Mouse (Mus musculus) lung, embryonic 15.5 days (tissue): ENCODE results near the gene Taf1a. TPM values are rescaled to one million over a fixed set of nuclear protein-coding genes. Genes with fewer than 3 reads are reported as not detected.
A peak's percentile ranks its signal among the peaks of the same experiment; 100 is the strongest.
"Not testable (repeated sequence)": the region's sequence is repeated elsewhere in the genome, so short reads cannot be mapped to it uniquely, and the experiment has no call there.

ENCODE experiments used
- ATAC-seq: fragments of 200-750 bp; cut with Nextera tagmentation; 2 replicates; pipeline ENCODE4 v1.8.0; 2017; ENCODE audit warnings: moderate number of reproducible peaks, borderline replicate concordance; ENCODE audit not compliant: low FRiP score, low TSS enrichment; ENCODE audit errors: extremely low read depth
- H3K27ac ChIP-seq: fragments of 300-500 bp; sonication (generic); 2 replicates; pipeline ENCODE4 v1.5.1; 2015; ENCODE audit warnings: moderate library complexity, mild to moderate bottlenecking, inconsistent platforms
- H3K27me3 ChIP-seq: fragments of 300-500 bp; sonication (generic); 2 replicates; pipeline ENCODE4 v1.6.1; 2015; ENCODE audit warnings: inconsistent platforms
- H3K36me3 ChIP-seq: fragments of 300-500 bp; sonication (generic); 2 replicates; pipeline ENCODE4 v1.6.1; 2015; ENCODE audit warnings: inconsistent platforms
- H3K4me1 ChIP-seq: fragments of 300-500 bp; sonication (generic); 2 replicates; pipeline ENCODE4 v1.6.1; 2015; ENCODE audit warnings: inconsistent platforms
- H3K4me2 ChIP-seq: fragments of 300-500 bp; sonication (generic); 2 replicates; pipeline ENCODE4 v1.6.1; 2015; ENCODE audit warnings: inconsistent platforms, mild to moderate bottlenecking, moderate library complexity
- H3K4me3 ChIP-seq: fragments of 300-500 bp; sonication (generic); 2 replicates; pipeline ENCODE4 v1.5.1; 2015; ENCODE audit warnings: mild to moderate bottlenecking, inconsistent platforms
- H3K9ac ChIP-seq: fragments of 300-500 bp; sonication (generic); 2 replicates; pipeline ENCODE4 v1.6.1; 2015; ENCODE audit warnings: inconsistent platforms
- H3K9me3 ChIP-seq: fragments of 300-500 bp; sonication (generic); 2 replicates; pipeline ENCODE4 v1.6.1; 2016; ENCODE audit warnings: inconsistent platforms
- WGBS: fragments of 180-500 bp; shearing (Covaris S2); methylation state at CpG from one replicate; pipeline ENCODE4 v1.1.7; 2015; 5-methylcytosine and 5-hydroxymethylcytosine counted together
- polyA plus RNA-seq: library from polyadenylated mRNA; unstranded; fragments of >200 nt; fragmentation: Nextera tagmentation; extraction: Ambion mirVana; gene quantifications from 2 replicates; pipeline ENCODE4 v1.2.1, GENCODE M21; 2015

Taf1a gene
- 20.4 and 21.0 TPM in 2 replicates for polyA plus RNA-seq

DNA sequence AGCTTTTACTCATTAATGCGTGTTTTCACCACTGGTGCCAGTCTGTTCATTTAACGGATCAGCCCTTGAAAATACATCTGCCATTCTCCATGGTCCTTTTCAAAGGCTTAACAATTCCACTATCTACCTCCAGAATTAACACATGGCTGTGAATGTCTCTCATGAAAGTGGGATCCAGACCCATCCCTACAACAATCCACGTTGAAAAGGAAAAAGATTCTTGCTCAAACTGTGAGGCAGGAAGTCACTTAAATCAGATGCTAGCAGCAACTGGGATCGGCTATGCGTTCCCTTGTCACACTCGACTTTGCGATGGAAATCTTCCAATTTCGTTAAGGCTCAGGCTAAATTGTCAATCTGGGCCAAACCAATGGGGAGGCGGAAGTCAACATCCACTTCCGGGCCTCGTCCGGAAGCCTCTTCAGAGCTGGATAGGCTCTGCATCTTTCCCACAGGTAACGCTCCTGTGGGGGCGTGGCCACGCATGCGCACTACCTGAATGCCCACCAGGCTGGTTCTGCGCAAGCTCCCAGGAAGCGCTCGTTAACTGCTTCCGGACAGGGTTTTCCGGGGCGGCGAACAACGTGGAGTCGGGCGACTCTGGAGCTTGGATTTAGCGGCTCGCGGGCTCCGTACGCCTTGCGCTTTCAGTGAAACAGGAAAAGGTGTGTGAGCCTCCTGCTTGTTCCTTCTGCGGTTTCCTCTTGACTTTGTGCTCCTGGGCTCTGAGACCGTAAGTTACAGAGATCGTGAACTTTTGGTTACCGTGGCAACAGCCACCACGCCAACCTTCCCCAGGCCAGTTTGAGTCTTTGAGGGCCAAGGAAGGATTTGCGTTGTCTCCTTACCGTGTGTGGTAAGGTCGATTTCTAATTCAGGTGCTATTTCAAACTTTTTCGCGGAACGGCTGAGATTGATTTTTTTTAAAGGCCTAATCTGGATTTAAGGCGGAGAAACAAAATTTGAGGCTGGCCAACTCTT lies at the start of gene Taf1a:
TSS of gene Taf1a (plus strand) at position 556 of the 981 bp plus-strand sequence.
- H3K36me3 ChIP-seq = peaks cover 13% of the 10 kb centered on the region
- 5% methylated on average over 44 of the region's 44 CpGs for WGBS
- H3K4me2 ChIP-seq = peak within 1 kb of the TSS; percentile 62
- peak; percentile 99 for ATAC-seq
- H3K27ac ChIP-seq = peak within 1 kb of the TSS; percentile 12; the same call in 1 of the 2 replicates
- 0 out of 2 replicates have a peak, but pooled peaks cover 13% of the 10 kb centered on the region for H3K27me3 ChIP-seq
- H3K9me3 ChIP-seq = no peaks in the 10 kb centered on the region
- peaks cover 5% of the 10 kb centered on the region for H3K4me1 ChIP-seq
- H3K4me3 ChIP-seq = peak within 1 kb of the TSS; percentile 54
- H3K9ac ChIP-seq = peak within 1 kb of the TSS; percentile 39

DNA sequence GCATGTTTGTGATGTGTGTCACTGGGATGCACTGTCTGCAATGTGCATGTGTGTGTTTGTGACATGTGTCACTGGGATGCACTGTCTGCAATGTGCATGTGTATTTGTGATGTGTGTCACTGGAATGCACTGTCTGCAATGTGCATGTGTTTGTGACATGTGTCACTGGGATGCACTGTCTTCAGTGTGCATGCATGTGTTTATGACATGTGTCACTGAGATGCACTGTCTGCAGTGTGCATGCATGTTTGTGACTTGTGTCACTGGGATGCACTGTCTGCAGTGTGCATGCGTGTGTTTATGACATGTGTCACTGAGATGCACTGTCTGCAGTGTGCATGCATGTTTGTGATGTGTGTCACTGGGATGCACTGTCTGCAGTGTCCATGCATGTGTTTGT lies 45.9 kb upstream of the Taf1a start:
- ATAC-seq, H3K4me2 ChIP-seq, H3K27ac ChIP-seq, H3K9me3 ChIP-seq, H3K27me3 ChIP-seq, H3K4me3 ChIP-seq, H3K9ac ChIP-seq, H3K4me1 ChIP-seq: not testable (repeated sequence)
- WGBS = 97% methylated on average over 1 of the region's 1 CpGs
- H3K36me3 ChIP-seq = peaks cover 22% of the 10 kb centered on the region

DNA sequence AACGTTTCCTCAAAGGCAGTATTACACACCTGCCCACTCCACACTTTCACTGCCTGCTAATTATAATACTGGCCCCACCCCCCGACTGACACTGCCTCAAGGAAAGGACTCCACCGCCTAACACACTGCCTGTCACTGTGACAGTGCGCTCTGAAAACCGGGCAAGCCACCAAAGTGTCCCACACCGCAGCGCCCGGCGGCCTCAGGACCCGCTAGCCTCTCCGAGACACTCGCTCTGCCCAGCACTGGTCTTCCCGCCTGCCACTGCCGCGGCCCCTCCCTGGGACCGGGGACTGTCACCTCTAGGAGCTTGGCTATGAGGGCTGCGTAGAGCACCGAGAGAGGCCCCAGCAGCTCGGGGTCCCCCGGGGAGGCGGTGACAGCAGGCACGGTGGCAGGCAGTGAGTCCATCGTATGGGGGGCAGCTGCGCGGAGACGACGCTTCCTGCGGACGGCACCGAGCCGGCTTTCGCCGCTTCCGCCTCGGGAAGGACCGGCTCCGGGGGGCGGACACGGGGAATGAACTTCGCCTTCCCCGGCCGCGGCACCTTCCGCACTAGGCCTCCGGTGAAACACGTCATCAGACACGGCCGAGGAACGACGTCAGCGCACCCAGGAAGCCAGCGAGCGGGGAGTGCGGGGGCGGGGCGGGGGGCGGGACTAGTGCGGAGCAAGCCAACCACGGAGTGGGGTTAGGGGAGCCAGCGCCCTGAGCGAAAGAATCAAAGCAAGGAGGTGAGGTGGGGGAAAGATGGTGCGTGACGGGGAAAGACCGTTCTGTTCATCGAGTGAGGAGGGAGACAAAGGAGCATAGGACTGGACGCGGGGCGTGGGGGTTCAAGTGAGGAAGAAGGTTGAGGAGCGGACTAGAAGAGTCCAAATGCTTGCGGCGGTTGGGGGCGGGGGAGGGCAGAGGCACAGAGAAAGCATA lies 43.6 kb upstream of the Taf1a start:
- H3K36me3 ChIP-seq = peaks cover 30% of the 10 kb centered on the region
- H3K9ac ChIP-seq = peak overlapping the region; percentile 94
- H3K4me3 ChIP-seq = peak overlapping the region; percentile 100
- WGBS = under 1% methylated on average over 69 of the region's 72 CpGs
- no peaks in the 10 kb centered on the region for H3K9me3 ChIP-seq
- ATAC-seq = peak; percentile 96
- H3K27ac ChIP-seq = peak overlapping the region; percentile 78
- H3K4me1 ChIP-seq = peaks cover 7% of the 10 kb centered on the region
- H3K27me3 ChIP-seq = no peaks in the 10 kb centered on the region
- H3K4me2 ChIP-seq = peak overlapping the region; percentile 91

DNA sequence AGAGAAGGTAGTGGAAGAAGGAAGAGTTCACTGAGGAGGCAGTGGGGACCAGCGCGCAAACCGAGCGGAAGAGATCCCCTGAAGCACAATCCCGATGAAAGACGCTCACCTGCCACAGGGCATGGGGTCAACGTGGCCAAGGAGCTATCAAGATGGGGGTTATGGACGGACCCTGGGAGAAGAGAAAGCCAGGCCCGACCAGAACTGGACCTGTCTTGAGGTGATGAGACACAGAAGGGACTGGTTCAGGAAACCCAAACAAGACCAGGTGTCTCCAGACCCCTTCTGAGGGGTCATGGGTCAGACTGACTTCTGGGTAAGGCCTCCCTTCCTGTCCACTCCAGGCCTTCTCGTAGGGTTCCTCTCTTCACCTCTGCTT lies 43.0 kb upstream of the Taf1a start:
- H3K27me3 ChIP-seq = no peaks in the 10 kb centered on the region
- peak overlapping the region; percentile 91 for H3K4me2 ChIP-seq
- peaks cover 36% of the 10 kb centered on the region for H3K36me3 ChIP-seq
- WGBS = 3% methylated on average over 10 of the region's 10 CpGs
- ATAC-seq = no peak; the same call in 1 of the 2 replicates
- H3K4me1 ChIP-seq = peaks cover 7% of the 10 kb centered on the region
- H3K27ac ChIP-seq = peak overlapping the region; percentile 78
- H3K9ac ChIP-seq = peak overlapping the region; percentile 94
- H3K9me3 ChIP-seq = no peaks in the 10 kb centered on the region
- H3K4me3 ChIP-seq = peak overlapping the region; percentile 100

DNA sequence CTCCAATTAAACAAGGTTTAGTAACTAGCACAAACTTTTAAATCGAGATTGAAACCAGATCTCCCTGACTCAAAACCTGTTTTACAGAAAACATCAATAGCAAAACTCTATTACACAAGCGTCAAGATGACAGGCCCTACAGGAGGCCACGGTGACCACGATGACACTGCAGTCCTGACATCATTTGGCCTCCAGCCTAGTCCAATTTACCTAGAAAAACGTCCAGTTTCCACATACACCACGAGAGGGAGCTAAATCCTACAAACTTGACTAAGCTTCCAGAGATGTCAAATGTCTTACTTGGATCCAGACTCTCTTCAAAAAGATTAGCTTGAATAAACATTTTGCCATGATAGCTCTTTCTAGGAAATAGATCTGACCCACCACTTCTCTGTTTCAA lies 38.9 kb upstream of the Taf1a start:
- Histone ChIP-seq H3K4me1 (peaks cover 7% of the 10 kb centered on the region), H3K9ac (no peak overlapping the region), H3K4me3 (no peak overlapping the region), H3K27me3 (no peaks in the 10 kb centered on the region), H3K27ac (no peak overlapping the region), H3K9me3 (no peaks in the 10 kb centered on the region), H3K36me3 (peaks cover 59% of the 10 kb centered on the region), H3K4me2 (no peak overlapping the region)
- no peak for ATAC-seq
- WGBS = 21% methylated on average over 6 of the region's 6 CpGs

DNA sequence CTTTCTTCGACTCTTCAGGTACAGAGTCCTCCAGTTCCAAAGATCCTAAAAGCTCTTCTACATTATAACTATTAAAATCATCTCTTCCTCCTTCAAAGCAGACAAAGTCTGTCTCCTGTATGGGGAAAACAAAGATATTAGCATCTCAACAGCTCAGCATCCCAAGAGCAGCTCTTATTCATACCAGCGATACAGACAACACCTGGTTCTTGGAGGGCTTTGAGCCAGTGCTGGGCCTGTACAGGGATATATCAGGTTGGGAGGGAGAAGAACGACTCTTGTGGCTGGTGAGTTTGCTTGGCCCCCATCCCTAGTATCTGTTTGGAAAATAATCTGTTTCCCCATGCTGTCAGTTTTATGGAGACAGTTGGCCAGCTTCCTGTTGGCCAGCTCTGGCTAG lies 29.9 kb upstream of the Taf1a start:
- H3K4me1 ChIP-seq = no peaks in the 10 kb centered on the region
- H3K36me3 ChIP-seq = peaks cover 73% of the 10 kb centered on the region
- H3K9ac ChIP-seq = no peak overlapping the region
- H3K27ac ChIP-seq = no peak overlapping the region
- H3K27me3 ChIP-seq = no peaks in the 10 kb centered on the region
- no peak overlapping the region for H3K4me3 ChIP-seq
- no peaks in the 10 kb centered on the region for H3K9me3 ChIP-seq
- WGBS = 87% methylated on average over 3 of the region's 3 CpGs
- ATAC-seq = no peak
- no peak overlapping the region for H3K4me2 ChIP-seq

DNA sequence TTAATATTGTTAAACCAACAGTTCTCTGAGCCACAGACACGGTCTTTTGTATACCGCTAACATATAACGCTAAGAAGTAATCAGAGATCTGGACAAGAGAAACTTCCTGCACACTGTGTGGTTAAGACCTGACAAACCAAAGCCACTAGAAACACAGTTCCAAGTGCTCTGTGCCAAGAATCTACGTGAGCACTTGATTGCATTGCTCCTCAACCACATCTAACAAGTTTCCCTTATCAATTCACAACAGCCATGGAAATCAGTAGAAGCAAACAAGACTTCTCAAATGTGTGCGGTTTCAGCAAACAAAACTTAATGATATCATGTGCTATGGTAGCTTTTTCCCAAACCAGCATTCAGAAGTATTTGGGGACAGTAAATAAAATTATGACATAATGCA lies 26.5 kb upstream of the Taf1a start:
- WGBS = 81% methylated on average over 5 of the region's 5 CpGs
- no peak overlapping the region for H3K4me2 ChIP-seq
- H3K36me3 ChIP-seq = peaks cover 65% of the 10 kb centered on the region
- H3K9me3 ChIP-seq = no peaks in the 10 kb centered on the region
- ATAC-seq = no peak
- H3K4me3 ChIP-seq = no peak overlapping the region
- H3K27me3 ChIP-seq = no peaks in the 10 kb centered on the region
- H3K9ac ChIP-seq = no peak overlapping the region
- no peaks in the 10 kb centered on the region for H3K4me1 ChIP-seq
- no peak overlapping the region for H3K27ac ChIP-seq

DNA sequence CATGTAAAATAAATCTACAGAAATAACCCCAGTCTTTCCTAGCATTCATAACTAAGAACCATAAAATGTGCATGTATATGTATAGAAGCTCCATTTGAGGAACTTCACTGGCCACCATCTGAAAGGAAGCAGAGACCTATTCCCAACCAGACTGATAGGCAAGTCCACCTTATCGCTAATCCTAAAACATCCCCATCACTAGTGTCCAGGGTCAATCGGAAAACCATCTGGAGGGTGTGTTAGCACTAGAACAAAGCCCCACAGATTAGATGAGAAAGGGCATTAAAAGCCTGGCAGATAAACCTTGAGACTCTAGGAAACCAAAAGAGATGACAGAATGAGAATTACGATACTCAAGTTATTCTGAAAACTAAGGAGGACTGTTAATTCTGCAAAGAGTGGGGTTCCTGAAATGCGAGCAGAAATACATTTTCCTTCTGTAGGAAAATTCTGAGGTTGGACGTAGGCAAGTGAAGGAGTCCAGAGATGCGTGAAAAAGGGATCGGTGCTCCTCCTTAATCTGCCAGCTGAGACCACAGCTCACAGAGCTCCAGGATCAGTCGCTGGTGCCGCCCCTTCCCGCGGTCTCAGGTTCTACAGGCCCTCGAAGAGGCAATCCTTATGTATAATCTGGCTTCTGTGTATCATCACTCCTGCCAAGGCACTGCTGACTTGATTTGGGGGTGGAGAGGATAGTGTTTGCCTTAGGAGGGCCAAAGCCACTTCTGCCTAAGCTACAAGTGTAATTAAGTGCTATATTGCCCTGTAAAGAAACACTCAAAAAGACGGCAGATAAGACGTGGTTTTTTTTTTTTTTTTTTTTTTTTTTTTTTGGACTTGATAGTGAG lies 25.8 kb upstream of the Taf1a start:
- Histone ChIP-seq H3K27me3 (no peaks in the 10 kb centered on the region), H3K4me3 (no peak overlapping the region), H3K9me3 (no peaks in the 10 kb centered on the region), H3K36me3 (peaks cover 59% of the 10 kb centered on the region), H3K4me2 (no peak overlapping the region), H3K9ac (no peak overlapping the region), H3K4me1 (peaks cover 6% of the 10 kb centered on the region), H3K27ac (no peak overlapping the region)
- 0 out of 2 replicates have a peak, but pooled peaks have one; percentile 23 for ATAC-seq
- 59% methylated on average over 14 of the region's 14 CpGs for WGBS

DNA sequence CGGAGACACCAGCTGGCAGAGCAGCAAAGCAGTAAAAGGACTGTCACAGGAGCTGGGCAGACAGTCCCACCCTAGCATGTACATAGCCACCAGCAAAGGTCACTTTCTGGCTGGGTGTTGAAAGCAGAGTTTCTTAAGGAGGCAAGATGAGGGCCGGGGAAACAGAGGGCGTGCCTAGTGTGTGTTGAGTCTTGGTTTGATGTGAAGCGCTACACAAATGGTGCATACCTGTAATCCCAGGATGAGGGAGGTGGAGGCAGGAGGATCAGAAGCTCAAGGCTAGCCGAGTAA lies 25.3 kb upstream of the Taf1a start:
- Histone ChIP-seq H3K27me3 (no peaks in the 10 kb centered on the region), H3K9me3 (no peaks in the 10 kb centered on the region), H3K4me2 (no peak overlapping the region), H3K4me3 (no peak overlapping the region), H3K27ac (no peak overlapping the region), H3K9ac (no peak overlapping the region), H3K36me3 (peaks cover 53% of the 10 kb centered on the region), H3K4me1 (peaks cover 11% of the 10 kb centered on the region)
- 70% methylated on average over 5 of the region's 5 CpGs for WGBS
- ATAC-seq = 0 out of 2 replicates have a peak, but pooled peaks have one; percentile 23

DNA sequence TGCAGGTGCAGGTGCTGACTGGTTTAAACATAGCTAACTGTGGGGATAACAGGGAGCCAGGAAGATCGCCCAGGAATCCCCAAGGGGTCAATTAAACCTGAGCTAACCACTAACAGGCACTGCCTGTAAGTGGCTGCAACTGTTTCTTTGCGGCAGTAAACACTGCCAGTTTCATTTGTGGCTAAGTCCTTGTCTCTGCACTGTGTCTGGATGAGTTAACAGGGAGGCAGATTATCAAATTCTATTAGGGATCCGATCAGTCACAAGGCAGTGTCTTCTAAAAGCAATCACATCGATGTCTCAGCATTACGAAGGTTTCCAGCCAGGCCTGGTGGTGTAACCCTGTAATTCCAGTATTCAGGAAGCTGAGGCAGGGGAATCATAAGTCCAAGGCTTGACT lies 22.4 kb upstream of the Taf1a start:
- H3K4me2 ChIP-seq = no peak overlapping the region
- ATAC-seq = no peak
- 90% methylated on average over 5 of the region's 5 CpGs for WGBS
- peaks cover 13% of the 10 kb centered on the region for H3K4me1 ChIP-seq
- H3K9ac ChIP-seq = no peak overlapping the region
- H3K4me3 ChIP-seq = no peak overlapping the region
- no peaks in the 10 kb centered on the region for H3K27me3 ChIP-seq
- H3K9me3 ChIP-seq = no peaks in the 10 kb centered on the region
- H3K36me3 ChIP-seq = peaks cover 31% of the 10 kb centered on the region; the same call in 1 of the 2 replicates
- H3K27ac ChIP-seq = no peak overlapping the region
